Comparison of ENCODE assay signal across 20 mouse cellular contexts in genomic region chr5:53230560-53230959, GRCm38 (mm10).
"Had no signal": no experiment of that assay in that cellular context is flagged by ENCODE, and none has a peak within 500 bp of the region (broad histone marks: within the 10 kb centered on the region; RNA-seq: fewer than 3 reads in every experiment).

No protein-coding gene starts in this region.

- DNase-seq: kidney, adult 8-10 months; kidney, postnatal 4 days; left cerebral cortex, postnatal 4 days; lung, adult 2 months; lung, postnatal 14 days; right cerebral cortex, adult 18-20 months; right cerebral cortex, postnatal 14 days; spleen, adult 18-20 months; thymus, adult 2 months; thymus, postnatal 14 days; thymus, postnatal 4 days had no signal

- H3K9ac ChIP-seq: limb, embryonic 12.5 days; limb, embryonic 15.5 days; liver, embryonic 12.5 days; liver, embryonic 15.5 days; midbrain, embryonic 12.5 days; midbrain, embryonic 15.5 days; neural tube, embryonic 12.5 days had no signal

- H3K36me3 ChIP-seq: limb, embryonic 12.5 days; limb, embryonic 15.5 days; liver, embryonic 12.5 days; liver, embryonic 15.5 days; midbrain, embryonic 12.5 days; midbrain, embryonic 15.5 days; neural tube, embryonic 12.5 days had no signal

- H3K4me1 ChIP-seq: liver, embryonic 12.5 days; liver, embryonic 15.5 days; neural tube, embryonic 12.5 days had no signal

- H3K27me3 ChIP-seq: limb, embryonic 12.5 days; limb, embryonic 15.5 days; liver, embryonic 15.5 days; midbrain, embryonic 12.5 days; midbrain, embryonic 15.5 days; neural tube, embryonic 12.5 days had no signal

- H3K27ac ChIP-seq: limb, embryonic 12.5 days; limb, embryonic 15.5 days; liver, embryonic 12.5 days; liver, embryonic 15.5 days; macrophage; midbrain, embryonic 12.5 days; midbrain, embryonic 15.5 days; neural tube, embryonic 12.5 days had no signal

- ATAC-seq: intestine, postnatal 0 days; liver, embryonic 12.5 days; midbrain, embryonic 15.5 days had no signal

- H3K9me3 ChIP-seq: limb, embryonic 12.5 days; limb, embryonic 15.5 days; liver, embryonic 12.5 days; liver, embryonic 15.5 days; midbrain, embryonic 12.5 days; midbrain, embryonic 15.5 days; neural tube, embryonic 12.5 days had no signal

- H3K4me3 ChIP-seq: limb, embryonic 12.5 days; limb, embryonic 15.5 days; liver, embryonic 12.5 days; liver, embryonic 15.5 days; midbrain, embryonic 12.5 days; midbrain, embryonic 15.5 days; neural tube, embryonic 12.5 days had no signal

- H3K4me2 ChIP-seq: limb, embryonic 12.5 days; limb, embryonic 15.5 days; liver, embryonic 12.5 days; liver, embryonic 15.5 days; midbrain, embryonic 12.5 days; midbrain, embryonic 15.5 days; neural tube, embryonic 12.5 days had no signal
